Mouse (Mus musculus): ENCODE data around the gene Tspo2.

Gene Tspo2

GRCm38 (mm10) chr17:48450666-48451352 lies 513 bp downstream of the Tspo2 start:
- CTCF ChIA-PET: interaction anchor here (0.7 kb wide), 1 partner anchor 178 kb away, joined by 3 read pairs; no protein-coding TSS in a partner anchor

GRCm38 (mm10) chr17:48447675-48448074 lies 3.6 kb downstream of the Tspo2 start:
- CTCF ChIA-PET: no interaction called here

GRCm38 (mm10) chr17:48443542-48444145 lies 7.7 kb downstream of the Tspo2 start:
- CTCF ChIA-PET: interaction anchor here (0.7 kb wide), 1 partner anchor 161 kb away, joined by 7 read pairs; no protein-coding TSS in a partner anchor

DNA sequence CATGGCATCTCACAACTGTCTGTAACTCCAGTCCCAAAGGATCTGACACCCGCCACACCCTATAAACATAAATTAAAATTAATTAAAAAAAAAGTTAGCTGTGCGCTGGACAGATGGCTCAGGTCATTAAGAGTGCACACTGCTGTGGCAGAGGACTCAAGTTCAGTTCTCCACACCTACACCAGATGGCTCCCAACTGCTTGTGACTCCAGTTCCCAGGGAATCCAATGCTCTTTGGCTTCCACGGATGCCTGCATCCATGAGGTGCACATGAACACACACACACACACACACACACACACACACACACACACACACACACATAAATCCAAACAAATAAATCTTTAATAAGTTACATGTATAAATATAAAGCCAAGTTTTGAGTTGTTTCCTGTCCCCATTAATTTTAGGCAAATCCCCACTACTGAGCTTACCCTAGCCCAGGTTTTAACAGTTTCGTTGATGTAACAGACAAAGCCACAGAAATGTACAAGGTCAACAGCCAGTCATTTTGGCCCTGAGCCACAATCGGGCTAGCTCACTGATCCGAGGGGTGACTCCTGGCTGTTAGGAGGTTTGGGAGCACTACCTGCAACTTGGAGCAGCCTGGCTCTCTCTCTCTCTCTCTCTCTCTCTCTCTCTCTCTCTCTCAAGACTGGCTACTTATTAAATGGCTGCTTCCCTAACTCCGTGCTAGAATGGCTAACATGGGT lies 8.4 kb downstream of the Tspo2 start:
- CTCF ChIA-PET: interaction anchor here (0.7 kb wide), 1 partner anchor 160 kb away, joined by 7 read pairs; no protein-coding TSS in a partner anchor

DNA sequence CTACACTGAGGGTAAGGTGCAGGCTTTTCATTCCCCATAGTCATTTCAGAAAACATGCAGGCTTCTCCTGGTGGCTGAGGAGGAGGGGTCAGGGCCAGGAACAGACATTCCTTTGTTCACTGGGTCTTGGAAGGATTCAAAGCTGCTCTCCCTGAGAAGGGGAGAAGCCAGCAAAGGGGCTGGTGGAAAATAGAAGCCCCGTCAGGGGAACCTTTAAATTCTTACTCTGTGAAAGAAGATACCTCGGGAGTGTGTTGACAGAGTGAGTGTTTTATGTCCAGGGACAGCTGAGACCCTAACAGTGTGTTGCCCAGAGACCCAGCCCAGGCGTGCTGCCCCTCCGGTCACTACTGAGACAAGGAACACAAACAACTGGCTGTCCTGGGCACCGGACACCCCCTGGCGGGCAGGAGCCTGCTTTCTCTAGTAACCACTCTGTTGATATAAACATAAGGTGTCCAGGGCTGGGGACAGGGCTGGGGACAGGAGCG lies 13.9 kb downstream of the Tspo2 start:
- CTCF ChIA-PET: no interaction called here

DNA sequence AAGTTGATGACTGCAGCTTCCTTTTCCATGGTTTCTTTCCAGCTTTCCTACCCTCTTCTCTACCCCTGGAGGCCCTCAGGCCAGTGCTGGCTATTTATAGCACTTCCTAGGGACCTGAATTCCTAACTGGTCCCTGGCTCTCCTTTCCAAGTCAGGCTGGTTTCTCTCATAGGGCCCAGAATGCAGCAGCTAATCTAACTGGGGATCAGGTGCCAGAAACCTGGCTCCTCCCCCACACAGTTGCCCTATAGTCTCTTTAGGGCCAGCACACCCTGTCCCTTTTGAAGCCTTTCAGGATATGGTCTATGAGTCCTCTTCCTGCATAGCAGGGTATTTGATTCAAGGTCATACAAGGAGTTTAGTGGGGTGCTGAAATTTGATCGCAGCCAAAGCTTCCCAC lies 14.8 kb downstream of the Tspo2 start:
- CTCF ChIA-PET: no interaction called here

DNA sequence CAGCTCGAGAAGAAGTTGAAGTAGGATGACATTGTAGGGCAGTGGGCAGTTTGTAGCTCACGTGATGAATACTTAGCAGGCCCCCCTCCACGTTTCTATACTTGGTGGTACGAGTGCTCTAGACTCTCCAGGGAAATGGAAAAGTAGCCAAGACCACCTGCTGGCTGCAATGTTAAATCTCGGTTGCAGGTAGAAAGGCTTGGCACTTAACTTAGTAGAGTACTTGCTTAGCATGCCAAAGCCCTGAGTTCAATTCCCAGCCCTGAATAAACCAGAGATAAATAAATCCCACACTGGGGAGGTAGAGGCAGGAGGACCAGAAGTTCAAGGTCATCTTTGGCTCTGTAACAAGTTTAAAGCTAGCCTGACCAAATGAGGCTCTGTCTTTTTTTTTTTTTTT lies 16.8 kb downstream of the Tspo2 start:
- CTCF ChIA-PET: no interaction called here

- CTCF ChIA-PET: no interaction called here
These were observed 17.5 kb downstream of the Tspo2 start for GRCm38 (mm10) chr17:48433689-48434330.

DNA sequence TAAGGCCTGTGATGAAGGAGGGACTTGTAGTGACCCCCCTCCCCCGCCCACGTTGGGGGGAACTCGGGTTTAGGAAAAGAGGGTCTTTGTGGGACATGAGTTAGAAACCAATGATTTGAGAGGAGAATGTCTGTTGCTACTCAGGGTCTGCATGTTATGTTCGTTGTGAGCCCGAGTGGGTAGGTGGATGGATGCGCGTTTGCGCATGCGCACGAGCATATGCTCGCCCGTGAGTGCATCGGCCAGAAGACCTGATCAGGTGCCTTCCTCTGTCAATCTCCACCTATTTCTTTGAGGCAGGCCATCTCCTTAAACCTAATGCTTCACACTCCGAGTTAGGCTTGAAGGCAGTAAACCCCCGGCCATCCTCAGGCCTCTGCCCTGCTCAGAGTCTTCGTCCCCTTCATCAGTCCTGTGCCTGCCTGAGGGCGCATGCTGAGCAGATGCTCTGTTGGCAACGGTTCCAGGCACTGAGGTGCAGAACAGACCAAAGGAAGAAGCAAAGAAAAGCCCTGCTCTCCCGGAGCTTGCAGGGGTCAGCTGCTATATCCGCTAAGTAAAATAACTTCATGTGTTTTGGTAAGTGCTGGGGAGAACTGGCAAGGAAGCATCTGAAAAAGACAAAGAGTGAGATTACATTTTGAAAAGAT lies 18.2 kb downstream of the Tspo2 start:
- CTCF ChIA-PET: no interaction called here

- CTCF ChIA-PET: no interaction called here
These were observed 19.0 kb downstream of the Tspo2 start, which contains the start of gene Apobec2 for GRCm38 (mm10) chr17:48432158-48432980. TSS of gene Apobec2 (minus strand) at chr17:48432930.

GRCm38 (mm10) chr17:48431054-48431453 lies 20.3 kb downstream of the Tspo2 start:
- CTCF ChIA-PET: interaction anchor here (0.5 kb wide), 1 partner anchor 26 kb away, joined by 3 read pairs; no protein-coding TSS in a partner anchor

- CTCF ChIA-PET: no interaction called here
These were observed 20.9 kb downstream of the Tspo2 start for GRCm38 (mm10) chr17:48430394-48430793.

DNA sequence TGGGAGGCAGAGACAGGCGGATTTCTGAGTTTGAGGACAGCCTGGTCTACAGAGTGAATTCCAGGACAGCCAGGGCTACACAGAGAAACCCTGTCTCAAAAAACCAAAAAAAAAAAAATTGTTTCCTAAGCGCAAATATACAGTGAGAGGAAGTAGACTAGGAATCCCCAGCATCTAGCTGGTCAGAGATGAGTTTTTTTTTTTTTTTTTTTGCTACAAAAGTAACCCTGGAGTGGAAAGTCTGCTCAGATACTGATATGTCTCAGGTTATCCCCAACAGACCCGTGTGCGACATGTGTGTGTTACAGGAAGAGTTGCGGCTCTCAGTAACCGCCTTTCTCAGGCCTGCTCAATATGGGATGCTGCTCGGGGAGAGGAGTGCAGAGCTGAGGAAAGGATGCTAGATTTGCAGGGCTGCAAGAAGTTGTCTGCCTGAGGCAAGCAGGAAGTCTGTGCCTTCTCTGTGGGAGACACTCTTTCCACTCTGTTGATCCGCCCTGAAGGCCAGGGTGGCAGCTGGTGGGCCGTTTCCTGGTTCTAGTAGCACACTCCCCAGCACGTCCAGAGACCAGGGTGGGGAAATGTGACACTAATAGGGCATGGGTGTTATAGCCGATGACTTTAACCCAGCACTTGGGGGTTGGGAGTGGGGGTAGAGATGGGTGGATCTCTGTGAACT lies 23.3 kb downstream of the Tspo2 start:
- CTCF ChIA-PET: interaction anchor here (0.6 kb wide), 1 partner anchor 123 kb away, joined by 3 read pairs; no protein-coding TSS in a partner anchor

GRCm38 (mm10) chr17:48426991-48427750 lies 24.2 kb downstream of the Tspo2 start:
- CTCF ChIA-PET: interaction anchor here (0.6 to 0.9 kb wide), 2 partner anchors 16 to 122 kb away, joined by 3 read pairs; no protein-coding TSS in a partner anchor

DNA sequence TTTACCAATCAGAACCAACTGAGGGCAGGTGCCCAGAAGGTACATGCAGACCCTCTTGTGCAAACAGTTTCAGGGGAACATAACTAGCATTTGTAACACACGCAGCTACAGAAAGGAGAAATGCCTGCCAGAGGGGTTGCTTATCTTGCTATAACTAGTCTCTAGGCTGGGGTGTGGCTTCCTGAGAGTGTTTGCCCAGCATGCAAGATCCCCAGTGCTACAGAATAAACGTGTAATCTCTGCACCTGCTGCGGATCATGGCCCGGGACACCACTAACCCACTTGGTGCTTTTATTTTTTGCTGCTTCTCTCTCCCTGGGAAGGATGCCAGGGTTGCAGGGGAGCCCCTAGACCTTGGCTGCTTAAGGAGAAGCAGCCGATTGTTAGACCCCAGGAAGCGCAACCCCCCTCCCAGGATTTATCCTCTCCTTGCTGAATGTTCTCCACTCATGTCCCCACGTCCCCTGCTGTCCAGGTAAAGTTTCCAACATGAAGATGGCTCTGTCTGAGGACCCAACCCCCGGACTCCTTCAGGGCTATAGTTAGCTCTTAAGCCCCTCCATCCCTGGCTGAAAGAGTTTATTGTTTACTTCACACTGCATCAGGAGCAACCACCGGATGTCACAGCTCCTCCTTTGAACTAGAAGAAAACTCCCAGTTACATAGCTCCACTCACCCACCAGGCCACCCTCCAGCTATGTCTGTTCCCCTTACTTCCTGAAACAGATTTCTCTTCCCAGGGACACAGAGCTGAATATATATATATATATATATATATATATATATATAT lies 25.3 kb downstream of the Tspo2 start:
- CTCF ChIA-PET: interaction anchor here (0.6 to 0.9 kb wide), 2 partner anchors 15 to 318 kb away, joined by 3 read pairs; no protein-coding TSS in a partner anchor

DNA sequence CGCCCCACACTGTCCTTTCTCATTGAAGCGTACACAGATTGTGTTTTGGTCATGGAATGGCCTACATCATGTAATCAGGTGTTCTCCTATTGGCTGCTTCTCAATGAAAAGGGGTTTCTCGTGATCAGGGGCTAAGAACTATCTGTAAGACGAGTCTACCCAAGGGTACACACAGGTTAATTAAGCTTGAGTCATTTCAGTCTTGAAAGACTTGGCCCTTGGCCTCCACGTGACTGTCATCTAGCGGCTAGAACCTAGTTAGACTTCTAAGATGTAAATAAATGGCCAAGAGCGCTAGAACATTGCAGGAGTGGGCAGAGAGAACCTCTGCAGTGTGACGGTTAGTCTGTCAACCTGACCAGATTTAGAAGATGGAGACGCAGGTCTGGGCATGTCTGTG lies 27.1 kb downstream of the Tspo2 start:
- CTCF ChIA-PET: no interaction called here

- CTCF ChIA-PET: interaction anchor here (0.7 kb wide), 1 partner anchor 71 kb away, joined by 12 read pairs; no protein-coding TSS in a partner anchor
These were observed 31.8 kb downstream of the Tspo2 start for GRCm38 (mm10) chr17:48419571-48419970.

- CTCF ChIA-PET: no interaction called here
These were observed 32.5 kb downstream of the Tspo2 start for GRCm38 (mm10) chr17:48418781-48419180.
